Mouse (Mus musculus): ENCODE data around the gene Map3k21. TPM values are rescaled to one million over a fixed set of nuclear protein-coding genes. Genes with fewer than 3 reads are reported as not detected.

Gene Map3k21
- 0.05 TPM in 1 of 2 replicates, not detected in the other for polyA plus RNA-seq (2014; fragmentation: Nextera tagmentation; extraction: Ambion mirVana)

DNA sequence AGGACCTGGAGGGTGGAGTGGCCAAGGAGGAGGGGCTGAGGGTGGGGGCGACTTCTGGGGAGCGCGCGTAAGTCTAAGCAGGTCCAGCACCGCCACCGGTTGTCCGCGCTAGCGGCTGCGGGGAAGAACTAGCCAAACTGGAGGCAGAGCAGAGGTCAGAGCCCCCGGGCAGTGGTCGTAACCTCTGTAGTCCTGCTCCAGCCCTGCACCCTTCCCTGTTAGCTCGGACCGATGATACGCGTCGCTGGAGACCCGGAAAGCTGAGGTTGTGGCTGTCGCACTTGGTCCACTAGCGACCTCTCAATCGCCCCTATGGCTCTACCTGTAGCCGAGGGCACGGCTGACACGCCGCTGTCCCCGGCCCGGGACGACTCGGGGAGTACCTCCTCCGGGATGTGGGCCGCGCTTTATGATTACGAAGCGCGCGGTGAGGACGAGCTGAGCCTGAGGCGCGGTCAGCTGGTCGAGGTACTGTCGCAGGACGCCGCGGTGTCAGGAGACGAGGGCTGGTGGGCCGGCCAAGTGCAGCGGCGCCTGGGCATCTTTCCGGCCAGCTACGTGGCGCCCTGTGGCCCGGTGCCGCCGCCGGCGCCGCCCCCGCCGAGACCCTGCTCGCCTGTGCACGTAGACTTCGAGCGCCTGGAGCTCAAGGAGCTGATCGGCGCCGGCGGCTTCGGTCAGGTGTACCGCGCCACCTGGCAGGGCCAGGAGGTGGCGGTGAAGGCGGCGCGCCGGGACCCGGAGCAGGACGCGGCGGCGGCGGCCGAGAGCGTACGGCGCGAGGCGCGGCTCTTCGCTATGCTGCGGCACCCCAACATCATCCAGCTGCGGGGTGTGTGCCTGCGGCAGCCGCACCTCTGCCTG lies at the start of gene Map3k21:
Gene Map3k21 (plus strand): TSS at position 86 of the 864 bp plus-strand sequence.
- peak within 1 kb of the TSS; percentile 93 for H3K4me2 ChIP-seq (ENCODE audit: low read depth)
- H3K4me3 ChIP-seq (ENCODE audit: low read depth, low read length), result peak within 1 kb of the TSS; percentile 48
- peaks cover 46% of the 10 kb centered on the region for H3K27me3 ChIP-seq (ENCODE audit: control insufficient read depth, insufficient read depth, low read length)
- peaks cover 3% of the 10 kb centered on the region; the same call in 1 of the 2 replicates for H3K9me3 ChIP-seq (ENCODE audit: control insufficient read depth, low read length)
- H3K9ac ChIP-seq (ENCODE audit: low read length), result peak within 1 kb of the TSS; percentile 1; the same call in 1 of the 2 replicates
- no peaks in the 10 kb centered on the region for H3K36me3 ChIP-seq (ENCODE audit: control insufficient read depth, insufficient read depth, low read length)
- peaks cover 11% of the 10 kb centered on the region for H3K4me1 ChIP-seq (ENCODE audit: control insufficient read depth, insufficient read depth, low read length)
- DNase-seq (ENCODE audit: low spot score), result peak; percentile 33
- WGBS, result under 1% methylated on average over 81 of the region's 93 CpGs
- ATAC-seq (ENCODE audit: insufficient read depth, low FRiP score, low TSS enrichment), result no peak
- no peak within 1 kb of the TSS for H3K27ac ChIP-seq (ENCODE audit: low read depth, low read length)

DNA sequence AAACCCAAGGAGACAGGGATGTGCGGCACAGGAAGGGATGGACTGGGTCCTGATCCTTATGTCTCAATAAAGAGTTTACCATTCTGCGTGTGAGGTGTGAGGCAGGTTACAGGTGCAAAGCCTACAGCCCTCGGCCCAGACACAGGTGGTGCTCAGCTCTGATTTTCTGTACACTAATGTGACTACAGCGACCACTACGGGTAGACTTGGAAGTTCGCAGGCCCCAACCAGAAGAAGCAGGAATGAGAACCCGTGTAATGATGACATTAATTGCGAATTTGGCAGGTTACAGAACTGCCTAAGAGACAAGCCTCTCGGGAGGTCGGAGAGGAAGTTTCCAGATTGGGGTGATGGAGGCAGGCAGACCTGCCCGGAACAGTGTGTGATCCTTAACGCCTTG lies 44.1 kb upstream of the Map3k21 start:
- ATAC-seq (ENCODE audit: insufficient read depth, low FRiP score, low TSS enrichment), result no peak
- Histone ChIP-seq H3K9me3 (ENCODE audit: control insufficient read depth, low read length) (no peaks in the 10 kb centered on the region), H3K9ac (ENCODE audit: low read length) (no peak overlapping the region), H3K27me3 (ENCODE audit: control insufficient read depth, insufficient read depth, low read length) (no peaks in the 10 kb centered on the region), H3K4me2 (ENCODE audit: low read depth) (no peak overlapping the region), H3K4me1 (ENCODE audit: control insufficient read depth, insufficient read depth, low read length) (peaks cover 4% of the 10 kb centered on the region; the same call in 1 of the 2 replicates), H3K36me3 (ENCODE audit: control insufficient read depth, insufficient read depth, low read length) (no peaks in the 10 kb centered on the region), H3K27ac (ENCODE audit: low read depth, low read length) (no peak overlapping the region), H3K4me3 (ENCODE audit: low read depth, low read length) (no peak overlapping the region)
- 77% methylated on average over 12 of the region's 12 CpGs for WGBS
- no peak for DNase-seq (ENCODE audit: low spot score)

GRCm38 (mm10) chr8:125868552-125868951 lies 41.7 kb upstream of the Map3k21 start:
- no peak overlapping the region for H3K9ac ChIP-seq (ENCODE audit: low read length)
- no peak overlapping the region for H3K4me3 ChIP-seq (ENCODE audit: low read depth, low read length)
- H3K27me3 ChIP-seq (ENCODE audit: control insufficient read depth, insufficient read depth, low read length), result no peaks in the 10 kb centered on the region
- H3K27ac ChIP-seq (ENCODE audit: low read depth, low read length), result no peak overlapping the region
- 63% methylated on average over 7 of the region's 7 CpGs for WGBS
- ATAC-seq (ENCODE audit: insufficient read depth, low FRiP score, low TSS enrichment) (no peak), DNase-seq (ENCODE audit: low spot score) (no peak)
- H3K4me1 ChIP-seq (ENCODE audit: control insufficient read depth, insufficient read depth, low read length), result peaks cover 4% of the 10 kb centered on the region; the same call in 1 of the 2 replicates
- no peaks in the 10 kb centered on the region for H3K36me3 ChIP-seq (ENCODE audit: control insufficient read depth, insufficient read depth, low read length)
- no peak overlapping the region for H3K4me2 ChIP-seq (ENCODE audit: low read depth)
- H3K9me3 ChIP-seq (ENCODE audit: control insufficient read depth, low read length), result no peaks in the 10 kb centered on the region

GRCm38 (mm10) chr8:125869739-125870138 lies 40.5 kb upstream of the Map3k21 start:
- no peaks in the 10 kb centered on the region for H3K36me3 ChIP-seq (ENCODE audit: control insufficient read depth, insufficient read depth, low read length)
- ATAC-seq (ENCODE audit: insufficient read depth, low FRiP score, low TSS enrichment) (no peak), DNase-seq (ENCODE audit: low spot score) (no peak)
- H3K27me3 ChIP-seq (ENCODE audit: control insufficient read depth, insufficient read depth, low read length), result no peaks in the 10 kb centered on the region
- H3K4me1 ChIP-seq (ENCODE audit: control insufficient read depth, insufficient read depth, low read length), result peaks cover 4% of the 10 kb centered on the region; the same call in 1 of the 2 replicates
- H3K4me3 ChIP-seq (ENCODE audit: low read depth, low read length), result no peak overlapping the region
- 87% methylated on average over 3 of the region's 3 CpGs for WGBS
- H3K9ac ChIP-seq (ENCODE audit: low read length), result no peak overlapping the region
- H3K4me2 ChIP-seq (ENCODE audit: low read depth), result no peak overlapping the region
- H3K9me3 ChIP-seq (ENCODE audit: control insufficient read depth, low read length), result no peaks in the 10 kb centered on the region
- H3K27ac ChIP-seq (ENCODE audit: low read depth, low read length), result no peak overlapping the region

DNA sequence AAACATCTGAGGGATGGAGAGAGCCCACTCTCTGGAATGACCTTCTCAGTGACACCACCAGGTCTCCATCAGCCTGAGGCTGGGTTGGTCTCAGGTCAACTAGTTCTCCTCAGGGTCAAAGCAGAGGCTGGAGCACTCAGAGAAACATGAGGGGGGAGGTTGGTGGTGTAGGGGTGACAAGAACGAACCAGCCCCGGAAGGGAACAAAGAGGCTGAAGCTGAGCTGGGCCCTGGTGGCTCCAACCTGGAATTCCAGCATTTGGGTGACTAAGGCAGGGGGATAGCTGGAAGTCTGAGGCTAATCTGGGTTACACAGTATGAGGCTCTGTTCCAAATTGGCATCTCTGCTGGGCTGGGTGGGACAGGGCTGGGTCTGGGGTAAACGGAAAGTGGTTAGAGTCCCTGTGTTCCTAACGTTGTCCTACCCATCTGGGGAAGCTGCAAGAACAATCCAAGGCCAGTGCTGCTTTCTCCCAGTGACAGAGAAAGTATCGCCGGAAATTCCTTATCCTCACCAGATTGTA lies 40.0 kb upstream of the Map3k21 start:
- no peaks in the 10 kb centered on the region for H3K36me3 ChIP-seq (ENCODE audit: control insufficient read depth, insufficient read depth, low read length)
- no peak overlapping the region for H3K4me3 ChIP-seq (ENCODE audit: low read depth, low read length)
- DNase-seq (ENCODE audit: low spot score) (no peak), ATAC-seq (ENCODE audit: insufficient read depth, low FRiP score, low TSS enrichment) (no peak)
- H3K9me3 ChIP-seq (ENCODE audit: control insufficient read depth, low read length), result no peaks in the 10 kb centered on the region
- peak overlapping the region; percentile 4; the same call in 1 of the 2 replicates for H3K9ac ChIP-seq (ENCODE audit: low read length)
- H3K27me3 ChIP-seq (ENCODE audit: control insufficient read depth, insufficient read depth, low read length), result no peaks in the 10 kb centered on the region
- H3K27ac ChIP-seq (ENCODE audit: low read depth, low read length), result no peak overlapping the region
- 28% methylated on average over 6 of the region's 6 CpGs for WGBS
- H3K4me1 ChIP-seq (ENCODE audit: control insufficient read depth, insufficient read depth, low read length), result peaks cover 4% of the 10 kb centered on the region; the same call in 1 of the 2 replicates
- H3K4me2 ChIP-seq (ENCODE audit: low read depth), result no peak overlapping the region

GRCm38 (mm10) chr8:125870821-125871321 lies 39.4 kb upstream of the Map3k21 start:
- H3K4me3 ChIP-seq (ENCODE audit: low read depth, low read length), result no peak overlapping the region
- H3K4me2 ChIP-seq (ENCODE audit: low read depth), result no peak overlapping the region
- peak overlapping the region; percentile 4; the same call in 1 of the 2 replicates for H3K9ac ChIP-seq (ENCODE audit: low read length)

DNA sequence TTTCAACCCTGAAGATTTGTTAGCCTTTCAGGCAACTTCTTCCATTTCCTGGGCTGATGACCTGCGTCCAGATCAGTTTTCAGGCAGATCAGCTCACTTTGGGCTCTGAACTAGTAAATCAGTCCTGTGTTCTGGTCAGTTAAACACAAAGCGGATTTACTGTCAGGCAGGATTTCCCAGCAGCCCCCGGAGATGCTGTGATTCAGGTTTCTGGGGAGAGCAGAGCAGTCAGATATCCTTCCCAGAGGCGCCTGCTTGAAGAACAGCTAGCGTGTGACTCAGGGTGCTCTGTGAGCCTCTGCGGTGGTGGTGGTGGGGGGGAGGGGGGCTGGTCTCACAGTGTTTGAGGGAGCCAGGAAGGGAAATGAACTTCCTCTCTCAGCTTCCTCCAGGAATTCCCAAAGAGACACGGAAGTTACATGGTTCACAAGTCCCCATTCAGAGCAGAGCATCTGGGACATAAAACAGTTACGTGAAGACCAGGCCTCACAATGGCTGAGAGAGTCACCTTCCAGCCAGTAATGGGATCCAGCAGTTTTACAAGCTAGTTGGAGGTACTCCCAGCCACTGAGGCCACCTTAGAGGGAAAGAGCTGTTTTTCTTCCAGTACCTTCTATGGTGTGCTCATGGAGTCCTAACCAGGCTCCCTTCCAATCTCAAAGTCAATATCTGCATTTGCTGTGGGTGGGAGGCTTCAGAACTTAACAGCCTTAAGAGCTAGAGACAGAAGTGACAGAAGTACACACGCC lies 37.6 kb upstream of the Map3k21 start:
- WGBS, result 54% methylated on average over 9 of the region's 9 CpGs
- H3K9me3 ChIP-seq (ENCODE audit: control insufficient read depth, low read length), result no peaks in the 10 kb centered on the region
- H3K27me3 ChIP-seq (ENCODE audit: control insufficient read depth, insufficient read depth, low read length), result no peaks in the 10 kb centered on the region
- no peak overlapping the region for H3K27ac ChIP-seq (ENCODE audit: low read depth, low read length)
- ATAC-seq (ENCODE audit: insufficient read depth, low FRiP score, low TSS enrichment) (no peak), DNase-seq (ENCODE audit: low spot score) (no peak)
- H3K36me3 ChIP-seq (ENCODE audit: control insufficient read depth, insufficient read depth, low read length), result no peaks in the 10 kb centered on the region
- H3K4me3 ChIP-seq (ENCODE audit: low read depth, low read length), result no peak overlapping the region
- peaks cover 4% of the 10 kb centered on the region; the same call in 1 of the 2 replicates for H3K4me1 ChIP-seq (ENCODE audit: control insufficient read depth, insufficient read depth, low read length)
- no peak overlapping the region for H3K4me2 ChIP-seq (ENCODE audit: low read depth)
- no peak overlapping the region for H3K9ac ChIP-seq (ENCODE audit: low read length)

More at GRCm38 (mm10) chr8:125870821-125871321, 39.4 kb upstream of the Map3k21 start:
- no peaks in the 10 kb centered on the region for H3K27me3 ChIP-seq (ENCODE audit: control insufficient read depth, insufficient read depth, low read length)
- WGBS, result 8% methylated on average over 7 of the region's 7 CpGs
- peak; percentile 82 for DNase-seq (ENCODE audit: low spot score)
- peak; percentile 61; the same call in 1 of the 2 replicates for ATAC-seq (ENCODE audit: insufficient read depth, low FRiP score, low TSS enrichment)
- no peak overlapping the region for H3K27ac ChIP-seq (ENCODE audit: low read depth, low read length)
- H3K36me3 ChIP-seq (ENCODE audit: control insufficient read depth, insufficient read depth, low read length), result no peaks in the 10 kb centered on the region
- peaks cover 4% of the 10 kb centered on the region; the same call in 1 of the 2 replicates for H3K4me1 ChIP-seq (ENCODE audit: control insufficient read depth, insufficient read depth, low read length)
- no peaks in the 10 kb centered on the region for H3K9me3 ChIP-seq (ENCODE audit: control insufficient read depth, low read length)

DNA sequence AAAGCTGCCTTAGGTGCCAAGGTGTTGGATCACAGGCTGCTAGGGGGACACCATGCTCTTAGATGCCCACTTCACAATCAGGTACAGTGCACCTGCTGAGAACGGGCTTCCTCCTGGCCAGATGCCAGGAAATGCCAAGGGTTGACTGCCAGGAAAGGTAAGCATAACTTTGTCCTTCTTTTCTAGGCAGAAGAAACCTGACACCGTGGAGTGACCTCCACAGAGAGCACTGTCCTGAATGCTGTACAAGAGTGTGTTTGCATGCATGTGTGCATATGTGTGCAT lies 37.1 kb upstream of the Map3k21 start:
- no peaks in the 10 kb centered on the region for H3K27me3 ChIP-seq (ENCODE audit: control insufficient read depth, insufficient read depth, low read length)
- H3K4me3 ChIP-seq (ENCODE audit: low read depth, low read length), result no peak overlapping the region
- H3K9ac ChIP-seq (ENCODE audit: low read length), result no peak overlapping the region
- H3K4me2 ChIP-seq (ENCODE audit: low read depth), result no peak overlapping the region
- H3K27ac ChIP-seq (ENCODE audit: low read depth, low read length), result no peak overlapping the region
- WGBS, result 78% methylated on average over 2 of the region's 2 CpGs
- DNase-seq (ENCODE audit: low spot score) (no peak), ATAC-seq (ENCODE audit: insufficient read depth, low FRiP score, low TSS enrichment) (no peak)
- peaks cover 4% of the 10 kb centered on the region; the same call in 1 of the 2 replicates for H3K4me1 ChIP-seq (ENCODE audit: control insufficient read depth, insufficient read depth, low read length)
- H3K9me3 ChIP-seq (ENCODE audit: control insufficient read depth, low read length), result no peaks in the 10 kb centered on the region
- no peaks in the 10 kb centered on the region for H3K36me3 ChIP-seq (ENCODE audit: control insufficient read depth, insufficient read depth, low read length)
